Mouse (Mus musculus) embryo, embryonic 9.5 days (tissue): Measurements from ENCODE around the gene Ndufs6.

Experiments used
- DNase-seq: peaks from one replicate; pipeline ENCODE4 v3.0.0-alpha.2; 2017; ENCODE audit errors: extremely low spot score

The Ndufs6 gene

DNA sequence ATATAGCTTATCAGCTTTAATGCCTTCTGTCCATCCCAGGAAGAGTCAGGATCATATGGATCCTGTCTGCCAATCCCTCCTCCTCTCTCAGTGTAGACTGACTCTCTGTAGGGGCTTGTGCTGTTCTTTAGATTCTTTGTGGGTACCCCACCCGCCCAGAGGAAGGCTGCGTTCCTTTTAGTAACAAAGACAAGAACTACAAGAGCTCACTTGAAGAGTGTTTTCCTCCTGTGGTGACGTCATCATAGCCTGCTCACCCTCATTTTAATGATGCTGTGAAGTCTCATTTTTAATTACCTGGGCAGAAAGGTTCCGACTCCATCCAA, 22.3 kb downstream of the Ndufs6 start:
- DNase-seq: no peak

DNA sequence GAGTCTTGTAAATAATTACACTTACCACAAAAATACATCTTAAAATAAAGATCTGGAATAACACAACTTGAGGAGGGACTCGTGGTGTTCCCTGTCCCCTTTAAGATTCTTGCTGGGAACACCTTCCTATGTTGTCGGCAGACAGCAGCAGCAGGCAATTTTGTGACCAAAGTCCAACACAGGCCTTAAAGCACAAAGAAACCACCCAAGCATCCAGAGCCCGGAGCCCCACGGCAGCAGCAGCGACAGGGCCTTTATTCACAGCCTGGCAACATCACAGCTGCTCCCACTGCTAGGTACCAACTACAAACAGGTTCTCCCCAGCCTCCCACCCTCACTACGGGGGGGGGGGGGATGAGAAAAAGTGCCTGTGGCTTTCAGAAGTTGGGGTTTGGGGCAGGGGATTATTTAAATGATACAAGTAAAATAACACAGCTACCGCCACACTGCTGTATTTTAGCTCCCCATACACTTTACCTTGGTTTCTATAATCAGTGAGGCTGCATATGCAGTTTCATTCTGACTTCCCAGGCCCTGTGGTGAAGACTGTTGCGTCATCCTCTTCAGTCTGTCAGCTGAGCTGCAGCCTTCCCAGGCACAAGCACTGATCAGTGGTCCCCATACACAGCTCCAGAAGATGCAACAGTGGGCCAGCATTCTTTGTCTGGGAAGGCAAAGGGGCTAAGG, 22.8 kb downstream of the Ndufs6 start:
- no peak for DNase-seq

DNA sequence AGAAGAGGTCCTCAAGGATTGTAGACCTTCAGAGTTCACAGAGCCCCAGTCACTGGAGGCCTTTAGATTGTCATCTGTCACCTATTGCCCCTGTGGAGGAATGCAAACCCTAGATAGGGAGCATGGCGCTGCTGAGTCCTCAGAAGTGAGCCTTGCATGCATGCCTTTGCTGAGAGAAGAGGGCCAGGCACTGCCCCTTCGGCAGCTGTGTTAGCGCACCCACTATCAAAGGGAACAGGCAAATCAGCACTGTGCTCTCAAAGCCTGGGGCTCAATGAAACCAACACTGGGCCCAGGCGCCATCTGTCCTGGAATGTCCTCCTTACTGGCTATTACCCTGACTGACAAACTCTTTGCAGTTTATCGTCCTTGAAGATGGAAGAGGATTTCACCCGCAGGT, 23.6 kb downstream of the Ndufs6 start:
- no peak for DNase-seq

DNA sequence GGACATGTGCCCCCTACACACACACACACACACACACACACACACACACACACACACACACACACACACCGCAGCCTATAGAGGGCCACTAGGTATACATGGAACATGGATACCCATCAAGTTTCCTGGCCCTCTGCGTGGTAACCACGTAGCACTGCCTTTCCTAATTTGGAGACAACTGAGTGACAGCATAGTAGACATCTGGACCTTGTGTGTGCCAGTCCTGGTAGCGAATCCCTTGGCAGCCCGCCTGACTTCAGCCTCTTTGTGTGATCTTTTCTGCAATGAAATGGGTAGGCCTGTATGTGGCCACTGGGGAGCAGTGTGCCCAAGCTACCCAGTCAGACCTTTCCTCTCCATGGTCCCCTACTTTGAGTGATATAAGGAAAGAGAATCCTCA, 29.0 kb downstream of the Ndufs6 start:
- DNase-seq: no peak

DNA sequence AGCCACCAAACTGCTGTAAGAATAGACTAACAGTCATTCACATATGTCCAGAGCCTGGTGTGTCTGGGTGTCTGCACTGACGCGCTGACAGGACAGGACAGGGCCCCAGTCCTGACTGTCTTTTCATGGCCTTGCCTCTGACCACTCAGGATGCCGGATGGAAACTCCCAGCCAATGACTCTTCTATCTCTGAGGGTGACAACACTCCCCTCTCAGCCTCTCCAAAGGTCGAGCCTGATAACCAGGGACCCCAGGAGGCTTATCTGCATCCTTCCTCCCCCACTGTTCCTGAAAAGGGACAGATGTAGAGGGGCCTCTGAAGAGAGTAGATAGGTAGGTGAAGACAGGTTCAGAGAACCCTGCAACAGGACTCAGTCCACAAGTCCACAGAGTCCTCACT, 29.6 kb downstream of the Ndufs6 start:
- DNase-seq: no peak

DNA sequence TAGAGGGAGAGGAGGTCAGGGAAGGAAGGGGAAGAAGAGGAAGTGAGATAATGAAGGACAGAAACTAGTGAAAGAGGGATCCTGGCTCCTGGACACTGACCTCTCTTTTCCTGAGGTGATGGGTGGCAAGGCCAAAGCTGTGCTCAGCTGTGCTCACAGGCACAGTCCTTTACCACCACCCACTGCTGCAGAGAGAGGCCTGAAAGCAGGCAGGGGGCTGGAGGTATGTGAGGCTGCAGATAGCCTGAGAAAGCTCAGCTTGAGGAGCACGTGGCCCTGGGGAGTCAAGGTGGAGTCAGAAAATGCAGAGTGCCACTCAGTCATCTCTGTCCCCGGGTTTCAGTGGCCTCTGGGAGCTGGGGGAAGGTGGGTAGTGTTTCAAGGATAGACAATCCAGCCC, 37.2 kb downstream of the Ndufs6 start:
- no peak for DNase-seq

DNA sequence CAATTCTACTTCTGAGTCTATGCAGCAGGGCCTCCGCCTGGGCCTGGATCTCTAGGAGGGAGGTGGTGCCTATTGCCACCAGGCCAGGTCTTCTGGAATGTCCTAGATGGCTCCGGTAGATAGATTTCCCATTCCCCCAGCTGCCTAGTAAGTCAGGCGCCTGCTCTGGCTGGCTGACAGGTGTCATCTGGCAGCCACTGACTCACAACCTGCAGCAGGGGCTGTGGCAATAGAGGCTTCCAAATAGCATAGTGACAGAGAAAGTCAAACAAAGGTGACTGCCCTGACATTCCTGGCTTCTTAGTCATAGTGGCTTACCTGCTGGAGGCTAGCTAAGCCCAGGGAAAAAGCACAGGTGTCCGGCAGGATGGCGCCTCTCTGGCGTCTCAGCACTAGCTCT, 38.1 kb downstream of the Ndufs6 start:
- DNase-seq: no peak

DNA sequence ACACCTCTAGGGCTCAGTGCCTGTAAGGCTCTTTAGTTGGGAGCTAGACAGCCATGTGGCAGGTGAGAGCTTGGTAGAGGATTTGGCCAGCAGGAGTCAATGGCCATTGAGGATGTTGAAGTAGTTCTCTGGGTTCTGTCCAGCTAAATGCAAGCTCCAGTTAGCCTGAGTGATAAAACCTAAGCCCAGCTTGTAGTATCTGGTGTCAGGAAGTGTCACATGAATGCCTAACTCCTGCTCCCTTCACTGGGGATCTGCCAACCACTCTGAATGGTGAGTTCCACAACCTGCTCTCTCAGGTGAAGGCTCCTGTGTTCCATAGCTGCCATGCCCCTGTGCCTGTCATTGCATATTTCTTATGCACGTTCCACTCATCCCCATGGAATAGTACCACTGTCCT, 44.8 kb downstream of the Ndufs6 start:
- DNase-seq: no peak

DNA sequence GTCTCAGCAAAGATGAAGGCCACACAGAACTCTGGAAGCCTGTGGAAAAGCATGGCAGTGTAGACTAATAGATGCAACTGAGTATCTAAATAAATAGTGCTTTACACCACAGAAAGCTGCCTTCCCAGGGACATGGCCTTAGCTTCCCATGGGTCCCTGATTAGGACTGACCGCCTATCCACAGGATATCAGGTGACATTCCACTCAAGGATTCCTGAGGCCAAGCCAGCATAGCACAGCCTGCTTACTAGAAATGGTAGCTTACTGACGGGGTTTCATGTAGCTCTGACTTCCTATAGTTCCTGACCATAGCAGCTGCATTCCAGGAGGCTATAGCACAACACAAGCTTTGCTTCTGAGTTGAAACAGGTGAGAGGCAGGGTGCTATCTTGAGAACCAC, 45.9 kb downstream of the Ndufs6 start:
- DNase-seq: no peak

DNA sequence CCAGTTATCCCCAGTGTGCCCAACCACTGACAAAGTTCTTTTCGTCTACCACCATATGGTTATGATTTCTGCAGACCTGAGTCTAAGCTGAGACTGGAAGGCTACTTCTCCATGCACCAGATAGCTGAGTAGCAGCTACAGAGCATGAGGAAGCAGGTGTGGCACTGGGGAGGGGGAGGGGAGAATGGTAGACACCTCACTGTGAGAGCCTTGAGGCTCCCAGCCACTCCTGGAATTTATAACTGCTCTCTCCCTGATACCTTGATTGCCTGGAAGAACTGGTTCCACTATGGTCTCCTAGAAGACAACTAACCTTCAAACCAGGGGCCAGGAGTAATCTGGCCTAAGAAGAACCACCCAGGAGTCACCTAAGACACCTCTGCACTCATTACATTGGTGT, 49.1 kb downstream of the Ndufs6 start:
- no peak for DNase-seq

DNA sequence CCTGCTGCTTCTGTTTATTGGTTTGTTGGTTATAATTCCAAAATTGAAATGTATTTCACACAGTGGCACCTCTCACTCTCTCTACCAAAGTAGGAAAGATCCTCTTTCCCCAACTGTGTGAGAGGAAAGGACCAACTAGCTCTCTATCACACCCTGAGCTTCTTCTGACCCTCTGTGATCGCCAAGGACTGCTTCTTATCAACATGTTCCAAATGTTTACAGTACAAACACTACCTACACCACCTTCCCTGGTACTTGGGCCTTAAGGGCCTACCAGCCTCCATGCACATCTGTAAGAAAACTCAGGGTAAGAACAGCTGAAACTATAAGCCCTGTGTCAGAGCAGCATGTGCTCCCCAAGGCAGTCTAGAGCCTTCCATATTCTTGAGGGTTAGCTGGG, 50.5 kb downstream of the Ndufs6 start:
- DNase-seq: no peak

DNA sequence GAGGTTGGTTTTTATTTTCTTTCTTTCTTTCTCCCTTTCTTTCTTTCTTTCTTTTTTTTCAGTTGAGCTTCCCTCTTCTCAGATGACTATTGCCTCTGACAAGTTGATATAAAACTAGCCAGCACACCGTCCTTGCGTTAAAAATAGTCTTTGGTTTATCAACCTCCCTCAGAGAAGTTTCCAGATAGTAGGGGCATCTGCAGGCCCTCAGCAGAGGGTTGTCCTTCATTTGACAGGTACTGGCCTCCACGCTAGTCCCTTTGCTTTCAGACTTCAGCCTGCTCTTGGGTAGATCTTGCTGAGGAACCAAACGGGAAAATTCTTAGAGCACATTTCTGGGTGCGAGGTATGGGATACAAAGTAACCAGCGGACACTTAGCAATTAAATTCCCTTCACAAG, 51.0 kb downstream of the Ndufs6 start:
- no peak for DNase-seq

DNA sequence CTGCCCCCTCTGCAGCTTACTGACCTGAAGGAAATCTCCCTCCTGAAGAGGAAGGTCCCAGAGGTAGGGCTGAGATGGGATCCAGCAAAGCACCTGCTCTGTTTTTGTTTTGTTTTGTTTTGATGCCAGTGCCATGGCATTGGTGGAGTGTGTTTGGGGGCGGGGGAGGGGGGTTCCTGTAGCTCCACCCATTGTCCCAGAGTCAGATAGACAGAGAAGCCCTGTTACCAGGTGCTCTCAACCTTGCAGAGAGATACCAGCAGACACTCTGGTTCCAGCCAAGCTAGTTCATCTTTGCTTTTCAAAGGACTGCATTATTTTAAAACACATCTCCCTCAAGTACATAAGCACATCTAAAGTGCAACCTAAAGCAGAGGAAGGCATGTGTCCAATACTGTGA, 54.8 kb downstream of the Ndufs6 start:
- no peak for DNase-seq

DNA sequence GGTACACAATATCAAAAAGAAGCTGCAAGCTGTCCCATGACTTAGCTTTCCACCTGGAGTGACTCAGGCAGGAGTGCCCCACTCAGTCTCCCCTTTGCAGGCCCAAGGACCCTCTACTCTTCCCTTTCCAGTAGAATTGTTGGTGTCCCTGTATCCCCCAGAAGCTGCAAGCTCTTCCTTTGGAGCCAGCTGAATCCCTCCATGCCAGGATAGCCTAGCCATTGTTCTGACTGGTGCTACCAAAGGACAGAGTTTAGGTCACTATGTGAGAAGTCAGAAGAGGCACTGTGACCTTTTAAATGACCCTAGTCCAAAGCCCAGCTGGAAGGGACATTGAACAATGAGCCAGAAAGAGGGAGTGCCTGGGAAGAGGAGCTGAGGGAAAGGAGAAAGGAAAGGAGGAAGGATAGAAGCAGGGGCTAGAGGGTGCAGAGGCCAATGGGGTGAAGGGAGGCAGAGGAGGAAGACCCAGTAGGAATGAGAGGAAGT, 55.5 kb downstream of the Ndufs6 start:
- peak; percentile 44 for DNase-seq

DNA sequence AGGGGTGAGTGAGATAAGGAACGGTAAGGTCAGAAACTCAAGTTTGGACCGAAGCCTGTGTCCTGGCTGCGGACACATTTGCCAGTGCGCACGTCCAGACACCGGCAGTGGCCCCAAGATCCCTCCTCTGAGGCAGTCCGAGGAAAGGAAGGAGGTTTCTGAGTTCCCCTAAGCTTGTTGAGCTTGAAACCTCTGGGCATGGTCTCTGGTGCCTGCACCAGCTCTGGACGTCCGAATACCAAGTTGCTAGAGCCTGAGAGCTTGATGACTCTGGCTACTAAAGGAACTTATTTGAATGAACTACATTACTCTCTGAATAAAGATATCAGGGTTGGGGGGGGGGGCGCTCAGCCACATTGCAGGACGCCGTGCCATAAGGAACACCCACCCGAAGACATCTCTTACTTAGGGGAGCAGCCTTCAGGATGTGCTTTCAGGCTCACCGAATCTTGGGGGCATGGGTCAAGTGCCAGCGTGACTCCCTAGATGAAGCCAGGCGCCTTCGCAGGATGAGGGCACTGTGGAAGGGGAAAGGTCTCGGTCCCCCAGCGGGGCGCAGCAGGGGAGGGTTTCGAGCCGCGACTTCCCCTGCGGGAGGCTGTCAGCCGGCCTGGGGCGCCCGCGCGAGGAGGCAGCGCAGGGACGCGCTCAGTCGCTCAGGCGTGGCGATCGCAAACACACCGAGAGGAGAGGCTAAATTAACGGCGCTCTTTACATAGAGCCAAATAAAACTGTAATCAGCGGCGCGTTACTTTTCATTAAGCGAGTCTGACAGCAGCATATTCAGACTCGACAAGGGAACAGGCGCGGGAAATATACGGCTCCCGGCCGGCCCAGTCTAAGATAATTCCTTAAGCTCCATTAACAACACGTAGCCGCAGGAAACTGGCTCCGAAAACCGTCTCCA, 56.8 kb downstream of the Ndufs6 start:
- DNase-seq: peak; percentile 51

DNA sequence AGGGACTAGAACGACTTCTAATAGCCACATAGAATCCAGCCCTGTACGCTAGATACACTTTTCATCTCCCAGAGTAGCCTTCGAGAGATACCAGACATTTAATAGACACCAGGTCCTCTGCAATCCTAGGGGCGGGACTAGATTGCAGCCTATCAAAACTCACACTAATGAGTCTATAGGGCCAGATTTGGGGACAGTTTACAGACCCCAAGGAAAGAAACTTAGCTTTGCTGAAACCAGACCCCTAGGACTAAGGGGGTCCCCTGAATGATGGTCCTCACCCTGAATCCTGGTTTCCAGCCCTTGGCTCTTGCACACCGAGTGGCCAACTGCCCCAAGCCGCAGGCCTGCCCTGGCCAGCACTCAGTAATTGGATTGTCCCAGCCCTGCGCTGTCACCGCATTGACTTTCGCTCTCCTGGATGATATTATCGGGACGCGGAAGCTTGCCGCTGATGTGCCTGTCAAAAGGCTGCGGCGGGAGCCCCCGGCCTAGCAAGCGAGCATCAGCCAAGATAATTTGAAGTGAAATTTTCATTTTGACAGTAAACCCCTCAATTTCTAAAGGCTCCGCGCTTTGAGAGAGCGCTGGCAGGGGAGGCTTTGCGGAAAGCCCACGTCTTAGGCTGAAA, 57.8 kb downstream of the Ndufs6 start:
- peak; percentile 42 for DNase-seq

DNA sequence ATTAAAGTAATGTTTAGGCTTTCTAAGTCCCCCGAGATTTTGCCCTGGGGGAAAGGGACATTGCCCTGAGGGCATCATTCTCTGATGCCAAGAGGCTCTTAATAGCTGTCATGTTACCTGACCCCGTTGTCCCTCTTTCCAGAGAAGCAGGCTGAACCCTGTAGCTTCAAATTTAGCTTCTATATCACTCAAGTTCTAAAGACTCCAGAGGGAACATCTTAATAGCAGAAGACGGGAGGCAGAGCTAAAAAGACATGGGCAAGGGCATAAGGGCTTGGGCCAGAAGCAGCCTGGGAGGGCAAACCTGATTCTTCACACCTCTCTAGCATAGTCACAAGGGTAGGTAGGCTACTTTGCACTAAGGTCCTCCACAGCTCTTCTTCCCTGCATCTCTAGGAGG, 58.5 kb downstream of the Ndufs6 start:
- DNase-seq: no peak
